Mouse (Mus musculus) kidney, embryonic 14.5 days (tissue): ENCODE data around the gene L3hypdh. TPM values are rescaled to one million over a fixed set of nuclear protein-coding genes. Genes with fewer than 3 reads are reported as not detected.

Experiments
- ATAC-seq: fragments of 200-750 bp; cut with Nextera tagmentation; 2 replicates; pipeline ENCODE4 v1.8.0; 2017; ENCODE audit warnings: moderate number of reproducible peaks, mild to moderate bottlenecking, moderate TSS enrichment, moderate library complexity; ENCODE audit not compliant: low FRiP score, low TSS enrichment
- H3K27ac ChIP-seq: fragments of 300-500 bp; sonication (generic); 2 replicates; pipeline ENCODE4 v1.5.1; 2014; ENCODE audit warnings: low read depth, mild to moderate bottlenecking, low read length, moderate library complexity, mixed read lengths
- H3K27me3 ChIP-seq: fragments of 300-500 bp; sonication (generic); 2 replicates; pipeline ENCODE4 v1.6.1; 2014; ENCODE audit warnings: mild to moderate bottlenecking, low read length; ENCODE audit not compliant: control insufficient read depth, insufficient read depth
- H3K36me3 ChIP-seq: fragments of 300-500 bp; sonication (generic); 2 replicates; pipeline ENCODE4 v1.6.1; 2014; ENCODE audit warnings: low read length, mixed read lengths; ENCODE audit not compliant: control insufficient read depth, insufficient read depth
- H3K4me1 ChIP-seq: fragments of 300-500 bp; sonication (generic); 2 replicates; pipeline ENCODE4 v1.6.1; 2014; ENCODE audit warnings: low read length, mixed read lengths; ENCODE audit not compliant: control insufficient read depth, insufficient read depth
- H3K4me2 ChIP-seq: fragments of 300-500 bp; sonication (generic); replicated peaks from 2 replicates; pipeline ENCODE4 v1.6.1; 2014; ENCODE audit warnings: low read depth, mild to moderate bottlenecking, low read length
- H3K4me3 ChIP-seq: fragments of 300-500 bp; sonication (generic); 2 replicates; pipeline ENCODE4 v1.5.1; 2014; ENCODE audit warnings: mild to moderate bottlenecking, low read length
- H3K9ac ChIP-seq: fragments of 300-500 bp; sonication (generic); 2 replicates; pipeline ENCODE4 v1.6.1; 2014; ENCODE audit warnings: low read depth, mild to moderate bottlenecking, low read length, moderate library complexity
- H3K9me3 ChIP-seq: fragments of 300-500 bp; sonication (generic); 2 replicates; pipeline ENCODE4 v1.6.1; 2016; ENCODE audit warnings: low read length; ENCODE audit not compliant: control insufficient read depth
- whole genome bisulfite sequencing: fragments of 180-500 bp; shearing (Covaris S2); extraction: QIAGEN DNeasy Blood & Tissue Kit; methylation state at CpG from one replicate; pipeline ENCODE4 v1.1.7; 2014; 5-methylcytosine and 5-hydroxymethylcytosine counted together
- polyA plus RNA-seq: library from polyadenylated mRNA; unstranded; fragments of >200 nt; fragmentation: Nextera tagmentation; extraction: Ambion mirVana; gene quantifications from 2 replicates; pipeline ENCODE4 v1.2.1, GENCODE M21; 2014

Gene L3hypdh
- polyA plus RNA-seq = 18.6 and 22.4 TPM in 2 replicates

DNA sequence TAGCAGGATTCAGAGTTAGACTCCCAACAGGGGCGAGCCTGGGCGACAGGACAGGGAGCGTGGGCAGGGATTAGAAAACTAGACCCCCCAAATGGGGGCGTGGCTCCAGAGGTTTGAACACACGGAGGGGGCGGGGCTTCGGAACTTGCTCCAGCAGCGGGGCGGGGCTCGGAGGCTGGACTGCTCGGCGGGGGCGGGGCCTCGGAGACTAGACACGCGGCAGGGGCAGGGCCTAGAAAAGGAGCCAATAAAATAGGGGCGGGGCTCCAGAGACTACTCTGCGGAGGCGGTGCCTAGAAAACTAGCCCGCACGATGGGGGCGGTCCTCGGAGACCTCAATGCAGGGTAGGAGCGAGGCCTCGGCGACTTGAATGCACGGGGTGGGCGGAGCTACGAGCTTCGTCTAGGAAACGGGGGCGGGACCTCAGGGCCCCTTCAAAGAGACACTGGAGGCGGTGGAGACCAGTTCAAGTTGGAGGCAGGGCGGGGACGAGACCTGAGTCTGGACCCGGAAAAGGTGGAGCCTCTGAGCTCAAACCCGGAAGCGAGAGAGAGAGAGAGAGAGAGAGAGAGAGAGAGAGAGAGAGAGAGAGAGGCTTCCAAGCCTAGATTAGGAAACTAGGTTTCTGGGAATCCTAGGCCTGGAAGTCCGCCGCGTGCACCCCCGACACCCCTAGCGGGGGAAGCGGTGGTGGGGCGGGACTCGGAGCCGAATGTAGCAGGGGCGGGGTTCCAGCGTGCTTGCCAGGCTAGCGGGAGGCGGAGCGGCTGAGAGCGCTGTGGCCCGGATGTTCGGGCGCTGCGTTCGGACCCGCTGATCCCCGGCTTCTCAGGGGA lies at the start of gene L3hypdh, which contains the start of gene Jkamp:
TSS of gene L3hypdh (minus strand) at position 111 of the 837 bp plus-strand sequence.
TSS of gene Jkamp (plus strand) at position 261 of the 837 bp plus-strand sequence.
- H3K4me3 ChIP-seq = peak within 1 kb of the TSS; percentile 81
- peaks cover 14% of the 10 kb centered on the region; the same call in 1 of the 2 replicates for H3K4me1 ChIP-seq
- peak; percentile 98 for ATAC-seq
- WGBS = 1% methylated on average over 58 of the region's 60 CpGs
- peak within 1 kb of the TSS; percentile 79 for H3K4me2 ChIP-seq
- peak within 1 kb of the TSS; percentile 97 for H3K27ac ChIP-seq
- H3K9me3 ChIP-seq = no peaks in the 10 kb centered on the region
- H3K27me3 ChIP-seq = no peaks in the 10 kb centered on the region
- peaks cover 6% of the 10 kb centered on the region; the same call in 1 of the 2 replicates for H3K36me3 ChIP-seq
- H3K9ac ChIP-seq = peak within 1 kb of the TSS; percentile 82

DNA sequence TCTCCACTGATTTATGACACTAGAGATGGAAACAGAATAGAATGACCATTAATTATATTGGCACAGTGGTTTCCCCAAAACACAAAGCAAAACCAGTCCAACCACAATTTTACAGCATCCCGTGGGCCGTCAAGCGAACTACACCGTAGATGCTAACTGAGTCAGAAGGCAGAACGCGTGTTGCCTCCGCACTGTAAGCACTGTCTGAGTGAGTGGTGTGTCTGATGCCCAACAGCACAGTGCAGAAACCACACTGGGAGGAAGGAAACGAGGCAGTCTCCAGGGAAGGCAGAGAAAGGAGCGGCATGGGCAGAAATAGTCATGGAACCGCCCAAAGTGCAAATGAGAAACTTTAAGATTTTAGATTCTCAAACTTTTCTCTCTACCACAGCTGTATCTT lies 44.0 kb upstream of the L3hypdh start:
- Histone ChIP-seq H3K9me3 (0 out of 2 replicates have a peak, but pooled peaks cover 3% of the 10 kb centered on the region), H3K27ac (no peak overlapping the region), H3K36me3 (no peaks in the 10 kb centered on the region), H3K9ac (no peak overlapping the region), H3K4me2 (no peak overlapping the region), H3K4me1 (no peaks in the 10 kb centered on the region), H3K4me3 (no peak overlapping the region), H3K27me3 (no peaks in the 10 kb centered on the region)
- WGBS = 89% methylated on average over 10 of the region's 10 CpGs
- no peak for ATAC-seq

DNA sequence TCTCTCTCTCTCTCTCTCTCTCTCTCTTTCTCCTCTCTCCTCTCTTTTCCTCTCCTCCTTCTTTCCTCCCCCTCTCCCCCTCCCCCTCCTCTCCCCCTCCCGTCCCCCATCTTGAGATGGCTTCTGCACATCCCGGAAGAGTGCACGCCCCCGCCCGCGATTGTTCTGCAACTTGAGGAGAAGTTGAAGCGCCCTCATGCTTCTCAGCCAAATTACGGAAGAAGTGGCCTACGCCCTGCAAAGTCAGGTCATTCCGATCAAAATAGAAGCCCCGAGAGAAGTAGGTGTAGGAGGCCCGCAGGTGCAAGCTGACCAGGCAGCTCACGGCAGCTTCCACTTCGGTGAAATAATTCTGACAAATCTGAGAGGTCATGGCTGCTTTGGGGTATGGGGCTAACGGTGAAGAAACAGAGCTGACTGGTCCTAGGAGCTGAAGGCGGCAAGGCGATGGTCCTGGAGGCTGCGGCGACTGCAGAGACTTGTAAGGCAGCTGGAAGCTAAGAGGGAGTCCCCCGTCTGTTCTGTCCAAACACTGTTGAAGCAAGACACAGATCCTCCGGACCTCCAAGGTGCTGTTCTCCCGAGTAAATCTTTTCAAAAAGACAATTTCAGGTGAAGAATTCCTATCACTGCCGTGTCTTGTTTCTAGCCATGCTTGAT lies 30.6 kb upstream of the L3hypdh start:
- Histone ChIP-seq H3K27me3 (no peaks in the 10 kb centered on the region), H3K9ac (no peak overlapping the region), H3K4me2 (no peak overlapping the region), H3K36me3 (no peaks in the 10 kb centered on the region), H3K27ac (no peak overlapping the region), H3K9me3 (no peaks in the 10 kb centered on the region), H3K4me3 (no peak overlapping the region), H3K4me1 (no peaks in the 10 kb centered on the region)
- no peak for ATAC-seq
- 76% methylated on average over 22 of the region's 23 CpGs for WGBS

DNA sequence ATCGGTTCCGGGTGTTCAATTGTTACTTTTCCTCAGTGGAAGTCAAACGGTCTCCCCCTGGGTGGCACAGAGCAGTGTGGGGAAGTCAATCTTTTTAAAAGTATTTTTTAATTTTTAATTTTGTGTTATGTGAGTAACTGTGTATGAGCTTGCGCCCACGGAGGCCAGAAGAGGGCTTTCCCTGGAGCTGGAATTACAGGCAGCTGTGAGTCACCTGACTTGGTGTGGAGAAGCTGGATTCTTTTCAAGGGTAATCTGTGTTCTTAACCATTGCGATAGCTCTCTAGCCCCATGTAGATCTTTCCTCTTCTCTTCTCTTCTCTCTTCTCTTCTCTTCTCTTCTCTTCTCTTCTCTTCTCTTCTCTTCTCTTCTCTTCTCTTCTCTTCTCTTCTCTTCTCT lies 29.9 kb upstream of the L3hypdh start:
- Histone ChIP-seq H3K4me3 (no peak overlapping the region), H3K36me3 (no peaks in the 10 kb centered on the region), H3K9ac (no peak overlapping the region), H3K27me3 (no peaks in the 10 kb centered on the region), H3K4me2 (no peak overlapping the region), H3K9me3 (no peaks in the 10 kb centered on the region), H3K4me1 (no peaks in the 10 kb centered on the region), H3K27ac (no peak overlapping the region)
- ATAC-seq = no peak
- 84% methylated on average over 6 of the region's 6 CpGs for WGBS

DNA sequence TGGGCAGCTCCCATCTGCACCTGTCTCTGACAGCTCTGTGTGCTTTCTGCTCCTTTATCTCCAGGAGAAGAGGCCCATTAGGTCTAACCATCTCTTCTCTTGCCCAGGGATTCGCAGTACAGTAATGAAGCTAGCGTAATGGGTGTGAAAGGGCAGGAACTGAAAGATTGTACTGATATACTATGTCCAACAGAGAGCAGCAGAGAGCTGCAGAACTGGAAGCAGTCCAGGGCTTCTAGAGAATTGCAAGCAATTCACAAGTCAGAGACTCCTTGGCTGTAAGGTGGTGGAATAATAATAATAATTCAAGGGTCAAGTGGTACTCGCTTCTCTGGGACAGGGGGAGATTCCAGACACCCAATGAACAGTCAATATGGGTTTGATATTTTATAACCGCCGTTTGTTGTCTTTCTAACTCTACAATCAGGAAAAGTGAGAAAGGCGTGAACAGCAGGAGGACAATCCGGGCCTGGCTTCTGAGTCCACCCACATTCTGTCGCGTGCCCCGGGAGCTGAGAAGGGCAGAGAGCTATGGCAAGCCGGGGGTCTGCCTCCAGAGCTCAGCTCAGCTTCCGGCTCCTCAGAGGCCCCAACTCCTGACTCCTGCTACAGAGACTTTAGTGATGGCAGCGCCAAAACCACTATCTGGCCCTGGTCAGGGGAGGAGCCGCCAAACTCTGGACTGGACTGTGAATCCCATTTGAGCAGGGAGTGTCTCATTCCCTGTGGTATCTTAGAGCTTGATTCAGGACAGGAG lies 19.5 kb upstream of the L3hypdh start:
- Histone ChIP-seq H3K9me3 (no peaks in the 10 kb centered on the region), H3K27ac (no peak overlapping the region), H3K36me3 (peaks cover 13% of the 10 kb centered on the region; the same call in 1 of the 2 replicates), H3K4me1 (no peaks in the 10 kb centered on the region), H3K27me3 (no peaks in the 10 kb centered on the region), H3K4me3 (no peak overlapping the region), H3K4me2 (peak overlapping the region; percentile 15; the same call in 1 of the 2 replicates), H3K9ac (no peak overlapping the region)
- 26% methylated on average over 14 of the region's 14 CpGs for WGBS
- peak; percentile 57; the same call in 1 of the 2 replicates for ATAC-seq

DNA sequence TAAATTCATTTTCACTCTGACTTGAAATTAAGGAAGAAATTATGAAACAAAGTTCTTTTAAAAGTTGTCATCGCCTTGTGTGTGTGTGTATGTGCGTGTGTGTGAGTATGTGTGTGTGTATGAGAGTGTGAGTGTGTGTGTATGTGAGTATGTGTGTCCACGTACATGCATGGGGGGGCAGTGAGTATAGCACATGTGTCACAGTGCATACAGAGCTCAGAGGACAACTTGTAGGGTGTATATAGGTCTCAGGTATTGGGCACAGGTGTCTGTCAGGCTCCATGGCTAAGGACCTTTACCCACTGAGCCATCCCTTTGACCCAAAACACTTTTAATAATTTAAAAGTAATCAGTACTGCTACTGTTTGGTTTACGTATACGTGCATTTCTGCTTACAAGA lies 18.8 kb upstream of the L3hypdh start:
- Histone ChIP-seq H3K4me3 (no peak overlapping the region), H3K27ac (no peak overlapping the region), H3K36me3 (peaks cover 15% of the 10 kb centered on the region; the same call in 1 of the 2 replicates), H3K4me2 (no peak overlapping the region), H3K9me3 (no peaks in the 10 kb centered on the region), H3K27me3 (no peaks in the 10 kb centered on the region), H3K4me1 (no peaks in the 10 kb centered on the region), H3K9ac (no peak overlapping the region)
- ATAC-seq = no peak
- WGBS = 88% methylated on average over 5 of the region's 5 CpGs

DNA sequence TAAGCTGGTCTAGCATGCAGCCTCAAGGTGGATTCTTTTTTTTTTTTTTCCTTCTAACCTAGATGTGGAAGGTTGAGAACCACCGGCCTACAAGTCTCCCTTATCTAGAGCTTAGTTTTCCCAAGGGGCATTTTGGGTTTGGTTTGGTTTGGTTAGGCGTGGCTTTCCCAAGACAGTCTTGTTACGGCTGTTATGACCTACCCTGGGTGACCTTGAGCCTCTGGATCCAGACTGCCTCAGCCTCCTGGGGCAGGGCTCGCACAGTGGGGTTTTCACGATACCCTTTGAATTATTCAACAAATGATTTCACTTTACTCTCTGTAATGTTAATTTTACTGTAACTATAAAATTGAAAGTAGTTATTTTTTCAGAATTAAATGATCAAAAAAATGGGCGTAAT lies 17.5 kb upstream of the L3hypdh start:
- 81% methylated on average over 6 of the region's 6 CpGs for WGBS
- no peak overlapping the region for H3K4me3 ChIP-seq
- no peaks in the 10 kb centered on the region for H3K4me1 ChIP-seq
- H3K36me3 ChIP-seq = peaks cover 17% of the 10 kb centered on the region
- H3K4me2 ChIP-seq = no peak overlapping the region
- no peaks in the 10 kb centered on the region for H3K27me3 ChIP-seq
- no peak overlapping the region for H3K27ac ChIP-seq
- H3K9me3 ChIP-seq = no peaks in the 10 kb centered on the region
- H3K9ac ChIP-seq = no peak overlapping the region
- no peak for ATAC-seq

DNA sequence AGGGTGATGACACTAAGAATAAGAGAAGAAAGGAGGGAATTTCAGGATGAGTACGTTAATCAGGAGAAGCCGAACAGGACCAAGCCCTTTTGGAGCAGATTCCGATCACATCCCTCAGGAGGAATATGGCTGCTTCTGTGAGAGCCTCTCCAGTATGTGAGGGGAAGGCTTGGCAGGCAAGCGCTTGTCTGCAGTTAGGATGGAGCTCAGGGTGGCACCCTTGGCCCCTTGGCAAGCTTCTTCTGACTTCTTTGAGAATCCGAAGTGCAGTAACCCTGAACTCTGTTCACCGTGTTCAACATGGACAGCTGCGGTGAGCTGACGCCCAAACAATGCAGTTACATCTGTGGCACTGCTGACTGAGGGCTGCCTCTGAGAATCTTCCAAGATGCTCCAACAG lies 11.7 kb upstream of the L3hypdh start:
- Histone ChIP-seq H3K27ac (no peak overlapping the region), H3K4me3 (no peak overlapping the region), H3K4me2 (no peak overlapping the region), H3K9ac (no peak overlapping the region; the same call in 1 of the 2 replicates), H3K4me1 (no peaks in the 10 kb centered on the region), H3K36me3 (peaks cover 70% of the 10 kb centered on the region), H3K27me3 (no peaks in the 10 kb centered on the region), H3K9me3 (no peaks in the 10 kb centered on the region)
- no peak for ATAC-seq
- 94% methylated on average over 8 of the region's 8 CpGs for WGBS
